Comparison of ENCODE assay signal across 23 mouse cellular contexts in genomic region chr4:152090191-152090590, GRCm38 (mm10). TPM values are rescaled to one million over a fixed set of nuclear protein-coding genes. Genes with fewer than 3 reads are reported as not detected.
DNase-seq lines count a peak whose midpoint lies in the region; ATAC-seq and TF ChIP-seq lines count a peak whose summit lies in the region.
"Had no signal": no experiment of that assay in that cellular context is flagged by ENCODE, and none has a peak within 500 bp of the region (broad histone marks: within the 10 kb centered on the region; RNA-seq: fewer than 3 reads in every experiment).

No protein-coding gene starts in this region.

- no peak for TF ChIP-seq CTCF in gastrocnemius, adult 2 months (IDR thresholded peaks at IDR 0.05)
- TF ChIP-seq CTCF in intestine, postnatal 0 days (IDR thresholded peaks at IDR 0.05; ENCODE audit: low read depth), result no peak

- 75% methylated on average over 9 of the region's 9 CpGs for WGBS in intestine, postnatal 0 days
- 75% methylated on average over 9 of the region's 9 CpGs for WGBS in intestine, embryonic 16.5 days
- WGBS in liver, embryonic 13.5 days (ENCODE audit: insufficient replicate concordance), result 77% methylated on average over 9 of the region's 9 CpGs
- 74% methylated on average over 9 of the region's 9 CpGs for WGBS in liver, embryonic 11.5 days

- no peak for DNase-seq in gastrocnemius, adult 2 months
- no peak for DNase-seq in gastrocnemius, postnatal 10 days
- DNase-seq in liver, embryonic 13.5 days, result no peak
- DNase-seq in liver, embryonic 11.5 days (ENCODE audit: low spot score), result no peak
- DNase-seq: adrenal gland, adult 8-10 months; B cell, adult 2 months; cerebellum, adult 11-12 months; cerebellum, adult 9-10 months; cerebellum, postnatal 25 days; forebrain, postnatal 0 days; gastrocnemius, postnatal 36 days; heart, adult 18-20 months; heart, postnatal 10 days had no signal

- no peak overlapping the region for H3K9ac ChIP-seq in intestine, postnatal 0 days (ENCODE audit: low read depth, low read length)
- no peak overlapping the region for H3K9ac ChIP-seq in intestine, embryonic 16.5 days (ENCODE audit: low read depth, low read length)
- no peak overlapping the region for H3K9ac ChIP-seq in liver, embryonic 13.5 days
- H3K9ac ChIP-seq in liver, embryonic 11.5 days (ENCODE audit: low read depth, low read length), result no peak overlapping the region
- H3K9ac ChIP-seq: embryonic facial prominence, embryonic 13.5 days; forebrain, embryonic 12.5 days; forebrain, postnatal 0 days; heart, embryonic 12.5 days; hindbrain, embryonic 13.5 days had no signal

- H3K36me3 ChIP-seq in intestine, postnatal 0 days (ENCODE audit: control insufficient read depth, insufficient read depth), result peaks cover 3% of the 10 kb centered on the region; the same call in 1 of the 2 replicates
- H3K36me3 ChIP-seq in intestine, embryonic 16.5 days (ENCODE audit: control insufficient read depth, insufficient read depth, low read length), result no peaks in the 10 kb centered on the region
- 0 out of 2 replicates have a peak, but pooled peaks cover 13% of the 10 kb centered on the region for H3K36me3 ChIP-seq in liver, embryonic 13.5 days
- no peaks in the 10 kb centered on the region for H3K36me3 ChIP-seq in liver, embryonic 11.5 days (ENCODE audit: control insufficient read depth, insufficient read depth, low read length)
- H3K36me3 ChIP-seq: forebrain, embryonic 12.5 days; G1E; heart, embryonic 12.5 days; hindbrain, embryonic 13.5 days had no signal

- no peaks in the 10 kb centered on the region for H3K9me3 ChIP-seq in intestine, postnatal 0 days (ENCODE audit: control insufficient read depth)
- no peaks in the 10 kb centered on the region for H3K9me3 ChIP-seq in intestine, embryonic 16.5 days (ENCODE audit: control insufficient read depth, low read length)
- H3K9me3 ChIP-seq in liver, embryonic 13.5 days (replicated peaks), result no peaks in the 10 kb centered on the region
- no peaks in the 10 kb centered on the region for H3K9me3 ChIP-seq in liver, embryonic 11.5 days (ENCODE audit: control insufficient read depth, low read length)
- H3K9me3 ChIP-seq: embryonic facial prominence, embryonic 13.5 days; forebrain, embryonic 12.5 days; G1E; heart, embryonic 12.5 days; hindbrain, embryonic 13.5 days had no signal

- peaks cover 7% of the 10 kb centered on the region for H3K4me1 ChIP-seq in intestine, postnatal 0 days (replicated peaks; ENCODE audit: control insufficient read depth, insufficient read depth, low read length)
- peaks cover 25% of the 10 kb centered on the region for H3K4me1 ChIP-seq in intestine, embryonic 16.5 days (ENCODE audit: control insufficient read depth, insufficient read depth, low read length)
- peaks cover 89% of the 10 kb centered on the region for H3K4me1 ChIP-seq in liver, embryonic 13.5 days (replicated peaks)
- peaks cover 39% of the 10 kb centered on the region for H3K4me1 ChIP-seq in liver, embryonic 11.5 days (replicated peaks; ENCODE audit: control insufficient read depth, insufficient read depth, low read length)

- peak overlapping the region; percentile 84; the same call in 1 of the 2 replicates for H3K4me2 ChIP-seq in intestine, postnatal 0 days (replicated peaks; ENCODE audit: low read depth)
- H3K4me2 ChIP-seq in intestine, embryonic 16.5 days (ENCODE audit: low read depth, low read length), result no peak overlapping the region
- no peak overlapping the region for H3K4me2 ChIP-seq in liver, embryonic 13.5 days
- H3K4me2 ChIP-seq in liver, embryonic 11.5 days, result no peak overlapping the region
- H3K4me2 ChIP-seq: embryonic facial prominence, embryonic 13.5 days; forebrain, embryonic 12.5 days; heart, embryonic 12.5 days; hindbrain, embryonic 13.5 days had no signal

- H3K4me3 ChIP-seq in gastrocnemius, adult 2 months, result no peak overlapping the region
- H3K4me3 ChIP-seq in intestine, postnatal 0 days (ENCODE audit: low read depth, low read length), result no peak overlapping the region
- no peak overlapping the region for H3K4me3 ChIP-seq in intestine, embryonic 16.5 days (ENCODE audit: low read length)
- no peak overlapping the region for H3K4me3 ChIP-seq in liver, embryonic 13.5 days (replicated peaks)
- no peak overlapping the region for H3K4me3 ChIP-seq in liver, embryonic 11.5 days (ENCODE audit: low read depth, low read length)
- H3K4me3 ChIP-seq: embryonic facial prominence, embryonic 13.5 days; forebrain, embryonic 12.5 days; heart, embryonic 12.5 days; hindbrain, embryonic 13.5 days had no signal

- H3K27ac ChIP-seq in gastrocnemius, adult 2 months, result 0 out of 2 replicates have a peak overlapping the region, but pooled peaks have one; percentile 8
- H3K27ac ChIP-seq in intestine, postnatal 0 days (ENCODE audit: low read depth, low read length), result no peak overlapping the region
- H3K27ac ChIP-seq in intestine, embryonic 16.5 days (ENCODE audit: low read length), result no peak overlapping the region
- peak overlapping the region; percentile 55; the same call in 1 of the 2 replicates for H3K27ac ChIP-seq in liver, embryonic 13.5 days
- H3K27ac ChIP-seq in liver, embryonic 11.5 days (ENCODE audit: low read depth, low read length), result no peak overlapping the region
- H3K27ac ChIP-seq: embryonic facial prominence, embryonic 13.5 days; forebrain, embryonic 12.5 days; hindbrain, embryonic 13.5 days; hindbrain, postnatal 0 days had no signal

- H3K27me3 ChIP-seq in intestine, postnatal 0 days (replicated peaks; ENCODE audit: control insufficient read depth, insufficient read depth, low read length), result no peaks in the 10 kb centered on the region
- no peaks in the 10 kb centered on the region for H3K27me3 ChIP-seq in intestine, embryonic 16.5 days (replicated peaks; ENCODE audit: control insufficient read depth, insufficient read depth, low read length)
- H3K27me3 ChIP-seq in liver, embryonic 13.5 days, result peaks cover 9% of the 10 kb centered on the region; the same call in 1 of the 2 replicates
- no peaks in the 10 kb centered on the region for H3K27me3 ChIP-seq in liver, embryonic 11.5 days (replicated peaks; ENCODE audit: control insufficient read depth, insufficient read depth, low read length)
- H3K27me3 ChIP-seq: embryonic facial prominence, embryonic 13.5 days had no signal

- intact Hi-C loops in gastrocnemius, adult 2 months (cut with DNase I), result no loop called here

- ATAC-seq in intestine, postnatal 0 days, result no peak
- no peak for ATAC-seq in intestine, embryonic 16.5 days
- ATAC-seq in liver, embryonic 13.5 days (ENCODE audit: low read depth), result no peak
- no peak for ATAC-seq in liver, embryonic 11.5 days (replicated peaks; ENCODE audit: low FRiP score)
- ATAC-seq in megakaryocyte progenitor cell, adult 5-6 weeks (replicated peaks; ENCODE audit: poor library complexity), result no peak
- ATAC-seq: CD4-positive, CD25-positive, alpha-beta regulatory T cell, adult 4 months; forebrain, postnatal 0 days; hindbrain, postnatal 0 days had no signal

RNA-seq across cellular contexts. Expression of gene Plekhg5, which starts 17.9 kb away (rescaled TPM):
- 1 to 10 TPM; 4.9 to 6.6 TPM for total RNA-seq in gastrocnemius, adult 2 months (2021)
- total RNA-seq in gastrocnemius, postnatal 10 days (2021), result 10 to 100 TPM; 14.7 to 22.0 TPM
- polyA plus RNA-seq in intestine, postnatal 0 days (2015; fragmentation: Nextera tagmentation; extraction: Ambion mirVana), result 14.0 and 19.6 TPM in 2 replicates
- polyA plus RNA-seq in intestine, embryonic 16.5 days (2015; fragmentation: Nextera tagmentation; extraction: Ambion mirVana), result 14.2 and 17.0 TPM in 2 replicates
- 4.9 and 5.1 TPM in 2 replicates for polyA plus RNA-seq in liver, embryonic 13.5 days (2015; fragmentation: Nextera tagmentation; extraction: Ambion mirVana)
- polyA plus RNA-seq in liver, embryonic 11.5 days (2014; fragmentation: Nextera tagmentation; extraction: Ambion mirVana), result 8.4 and 8.9 TPM in 2 replicates
- total RNA-seq in megakaryocyte progenitor cell, adult 5-6 weeks (2015), result 0.66 and 1.2 TPM in 2 replicates
- total RNA-seq in megakaryocyte progenitor cell, adult 5-6 weeks (2017), result 1.6 and 2.6 TPM in 2 replicates

RNA-seq across cellular contexts. Expression of gene Tnfrsf25, which starts 25.5 kb away (rescaled TPM):
- 1 to 10 TPM in 1 of 2 experiments, under 1 TPM in 1; 0.38 to 2.0 TPM for total RNA-seq in gastrocnemius, adult 2 months (2021)
- total RNA-seq in gastrocnemius, postnatal 10 days (2021), result 1 to 10 TPM in 1 of 2 experiments, under 1 TPM in 1; 0.82 to 2.9 TPM
- polyA plus RNA-seq in intestine, postnatal 0 days (2015; fragmentation: Nextera tagmentation; extraction: Ambion mirVana), result 0.82 and 1.2 TPM in 2 replicates
- polyA plus RNA-seq in intestine, embryonic 16.5 days (2015; fragmentation: Nextera tagmentation; extraction: Ambion mirVana), result 1.8 and 2.4 TPM in 2 replicates
- 0.37 and 0.48 TPM in 2 replicates for polyA plus RNA-seq in liver, embryonic 13.5 days (2015; fragmentation: Nextera tagmentation; extraction: Ambion mirVana)
- polyA plus RNA-seq in liver, embryonic 11.5 days (2014; fragmentation: Nextera tagmentation; extraction: Ambion mirVana), result 0.90 and 1.3 TPM in 2 replicates
- 1.5 TPM in 1 of 2 replicates, not detected in the other for total RNA-seq in megakaryocyte progenitor cell, adult 5-6 weeks (2015)
- 0.10 TPM in 1 of 2 replicates, not detected in the other for total RNA-seq in megakaryocyte progenitor cell, adult 5-6 weeks (2017)
- total RNA-seq: G1E had no signal
- polyA plus RNA-seq: G1E had no signal

RNA-seq across cellular contexts. Expression of gene Nol9, which starts 51.1 kb away (rescaled TPM):
- total RNA-seq in gastrocnemius, adult 2 months (2021), result 10 to 100 TPM; 10.6 to 11.7 TPM
- total RNA-seq in gastrocnemius, postnatal 10 days (2021), result 10 to 100 TPM in 1 of 2 experiments, 1 to 10 TPM in 1; 8.7 to 12.9 TPM
- polyA plus RNA-seq in intestine, postnatal 0 days (2015; fragmentation: Nextera tagmentation; extraction: Ambion mirVana), result 9.7 and 10.7 TPM in 2 replicates
- 22.4 and 22.7 TPM in 2 replicates for polyA plus RNA-seq in intestine, embryonic 16.5 days (2015; fragmentation: Nextera tagmentation; extraction: Ambion mirVana)
- 21.9 and 24.1 TPM in 2 replicates for polyA plus RNA-seq in liver, embryonic 13.5 days (2015; fragmentation: Nextera tagmentation; extraction: Ambion mirVana)
- polyA plus RNA-seq in liver, embryonic 11.5 days (2014; fragmentation: Nextera tagmentation; extraction: Ambion mirVana), result 53.3 and 59.4 TPM in 2 replicates
- 26.9 and 28.4 TPM in 2 replicates for total RNA-seq in megakaryocyte progenitor cell, adult 5-6 weeks (2015)
- total RNA-seq in megakaryocyte progenitor cell, adult 5-6 weeks (2017), result 33.4 and 35.1 TPM in 2 replicates

RNA-seq across cellular contexts. Expression of gene Tas1r1, which starts 51.8 kb away (rescaled TPM):
- under 1 TPM; 0.53 to 0.59 TPM for total RNA-seq in gastrocnemius, adult 2 months (2021)
- total RNA-seq in gastrocnemius, postnatal 10 days (2021), result 1 to 10 TPM; 1.1 to 1.3 TPM
- 0.08 TPM in 1 of 2 replicates, not detected in the other for polyA plus RNA-seq in intestine, postnatal 0 days (2015; fragmentation: Nextera tagmentation; extraction: Ambion mirVana)
- 0.20 and 0.21 TPM in 2 replicates for polyA plus RNA-seq in intestine, embryonic 16.5 days (2015; fragmentation: Nextera tagmentation; extraction: Ambion mirVana)
- polyA plus RNA-seq in liver, embryonic 13.5 days (2015; fragmentation: Nextera tagmentation; extraction: Ambion mirVana), result 0.07 TPM in 1 of 2 replicates, not detected in the other
- 0.18 and 0.21 TPM in 2 replicates for polyA plus RNA-seq in liver, embryonic 11.5 days (2014; fragmentation: Nextera tagmentation; extraction: Ambion mirVana)
- total RNA-seq in megakaryocyte progenitor cell, adult 5-6 weeks (2015), result 0.71 and 0.91 TPM in 2 replicates
- 1.2 and 3.2 TPM in 2 replicates for total RNA-seq in megakaryocyte progenitor cell, adult 5-6 weeks (2017)
- polyA plus RNA-seq: CD4-positive, CD25-positive, alpha-beta regulatory T cell, adult 4 months had no signal

Comparison
In these comparisons a context has a peak if more than half of its experiments do, and no peak if none do; other contexts are left out.
1. H3K27ac ChIP-seq: peak in gastrocnemius, adult 2 months (single experiment) and liver, embryonic 13.5 days (single experiment); none in intestine, postnatal 0 days (single experiment), intestine, embryonic 16.5 days (single experiment) and liver, embryonic 11.5 days (single experiment).